Mouse (Mus musculus): Measurements from ENCODE around the gene Adam19. TPM values are rescaled to one million over a fixed set of nuclear protein-coding genes. Genes with fewer than 3 reads are reported as not detected.
"Not testable (repeated sequence)": the region's sequence is repeated elsewhere in the genome, so short reads cannot be mapped to it uniquely, and the experiment has no call there.

The Adam19 gene
- total RNA-seq (2021) (1 to 10 TPM; 2.6 to 6.7 TPM), polyA plus RNA-seq (2012; rRNA removed) (2.9 and 3.8 TPM in 2 replicates)
- long read RNA-seq, result 0 reads

DNA sequence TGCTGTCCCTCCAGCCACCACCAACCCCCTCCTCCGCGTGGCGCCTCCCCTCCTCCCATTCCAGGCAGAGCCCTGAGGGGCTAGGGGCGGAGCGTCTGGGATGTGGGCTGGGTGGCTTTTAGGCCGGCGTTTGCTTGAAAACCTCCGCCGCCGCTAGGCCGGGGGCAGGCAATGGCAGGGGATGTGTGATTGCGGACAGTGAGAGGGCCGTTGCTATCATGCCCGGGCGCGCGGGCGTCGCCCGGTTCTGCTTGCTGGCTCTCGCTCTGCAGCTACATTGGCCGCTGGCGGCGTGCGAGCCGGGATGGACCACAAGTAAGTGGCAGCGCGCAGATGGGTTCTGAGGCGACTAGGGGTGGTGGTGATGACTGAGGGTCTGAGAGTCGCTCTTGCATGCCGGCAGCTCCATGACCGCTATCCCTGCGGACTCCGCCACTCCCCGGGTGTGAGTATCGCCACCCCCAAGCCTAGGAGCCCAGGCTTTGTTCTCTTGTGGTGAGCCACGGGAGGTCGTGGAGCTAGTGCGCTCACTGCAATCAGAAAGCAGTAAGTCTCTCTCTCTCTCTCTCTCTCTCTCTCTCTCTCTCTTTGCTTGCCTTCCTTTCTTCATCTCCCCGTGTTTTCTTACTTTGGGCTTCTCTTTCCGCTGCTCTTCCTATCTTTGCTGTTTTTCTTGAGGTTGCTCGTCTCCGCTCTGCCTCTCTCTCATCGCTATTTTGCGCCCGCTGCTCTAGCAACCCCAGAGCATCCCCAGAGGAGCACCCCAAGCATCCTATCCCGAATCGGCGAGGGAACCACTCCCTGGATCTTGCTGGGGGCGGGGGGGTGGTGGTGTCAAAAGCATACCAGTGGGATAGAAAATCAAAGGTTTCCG, at the start of gene Adam19:
Gene Adam19, plus strand, starts transcription at position 97 of the 874 bp plus-strand sequence.
- DNase-seq, result peak; percentile 66

DNA sequence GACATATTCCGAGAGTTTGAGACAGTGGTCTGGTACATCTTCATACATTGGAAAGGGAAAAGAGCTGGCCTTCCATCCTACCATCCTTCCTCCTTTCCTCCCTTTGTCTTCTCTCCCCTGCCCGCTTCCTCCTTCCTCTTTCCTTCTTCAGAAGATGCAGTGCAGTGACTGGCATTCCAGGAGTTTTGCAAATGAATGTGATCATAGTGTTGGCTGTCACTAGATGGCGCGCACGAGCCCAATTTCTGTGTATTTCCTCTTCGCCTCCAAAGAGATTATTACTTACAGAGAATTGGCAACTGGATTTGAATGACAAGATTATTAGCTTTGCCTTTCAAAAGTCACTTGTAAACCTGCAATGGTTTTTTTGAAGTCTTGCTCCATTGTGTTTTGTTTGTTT, 39.7 kb upstream of the Adam19 start:
- DNase-seq, result peak; percentile 40

DNA sequence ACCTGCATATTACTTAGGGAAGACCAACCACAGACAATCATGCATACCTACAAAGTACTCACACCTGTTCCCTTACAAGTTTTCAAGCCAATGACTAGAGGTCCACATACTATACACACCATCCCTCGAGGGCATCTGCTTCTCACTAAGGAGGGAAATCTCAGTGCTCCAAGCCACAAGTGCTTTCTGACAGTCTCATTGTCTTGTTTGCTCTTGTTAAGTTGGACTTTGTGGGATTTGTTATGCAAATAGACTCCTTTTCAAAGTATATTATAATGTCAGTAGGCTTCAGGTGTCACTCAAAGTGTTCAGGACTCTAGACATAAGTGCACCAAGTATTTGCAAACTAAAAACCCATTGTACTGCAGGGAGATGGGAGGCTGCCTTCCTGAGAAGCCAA, 35.5 kb upstream of the Adam19 start:
- DNase-seq, result no peak

DNA sequence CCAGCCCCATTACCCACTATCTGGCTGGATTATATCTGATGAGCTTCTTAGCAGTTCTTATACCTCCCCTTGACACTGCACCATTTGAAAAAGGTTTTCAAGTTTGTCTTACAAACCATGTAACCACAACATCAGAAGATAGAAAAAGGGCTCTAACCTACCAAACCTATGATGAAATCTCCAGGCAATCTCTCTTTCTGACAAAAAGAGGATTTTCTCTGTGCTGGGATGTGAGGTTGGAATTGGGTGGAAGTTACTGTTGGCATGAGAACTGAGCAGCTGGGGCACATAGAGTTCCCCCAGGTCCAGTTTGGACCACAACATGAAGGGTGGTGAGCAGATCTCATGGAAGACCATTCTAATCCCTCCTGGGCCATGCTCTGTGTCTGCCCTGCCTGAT, 33.9 kb upstream of the Adam19 start:
- DNase-seq, result no peak

DNA sequence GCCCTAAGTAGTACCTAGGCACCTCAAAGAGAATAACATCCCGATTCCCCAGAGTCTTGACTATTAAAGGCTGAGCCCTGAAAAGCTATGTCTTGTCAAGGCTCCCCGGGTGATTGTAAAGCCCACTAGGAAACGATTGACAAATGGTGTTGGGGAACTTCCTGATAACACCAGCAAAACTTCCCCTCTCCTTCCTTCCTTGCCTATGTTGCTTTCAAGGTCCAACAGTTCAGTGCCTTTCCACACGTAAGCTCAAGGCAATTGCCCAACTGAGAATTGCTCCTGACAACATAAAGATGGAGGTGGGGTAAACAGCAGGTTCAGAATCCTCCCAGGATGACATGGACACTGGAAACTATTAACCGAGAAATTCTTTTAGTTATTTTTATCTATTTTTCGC, 32.8 kb upstream of the Adam19 start:
- DNase-seq, result no peak

DNA sequence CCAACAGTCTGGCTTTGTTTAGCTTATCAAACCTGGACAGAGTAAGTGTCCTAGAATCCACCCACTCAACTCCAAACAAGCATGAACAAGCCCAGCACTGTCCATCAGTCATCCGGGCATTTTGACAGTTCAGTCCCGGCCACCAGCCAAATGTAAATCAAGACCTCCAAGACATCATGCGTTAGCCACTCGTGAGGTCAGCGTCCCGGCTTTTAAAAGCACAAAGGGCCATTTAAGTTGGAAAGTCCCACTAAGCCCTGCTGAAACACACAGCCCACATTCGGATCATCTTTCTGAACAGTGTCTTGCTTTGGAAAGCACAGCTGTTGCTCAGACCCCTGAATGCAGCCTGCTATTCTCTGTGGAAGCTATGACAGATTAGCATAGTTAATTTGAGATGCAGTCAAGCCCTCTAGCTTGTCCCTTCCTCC, 29.8 kb upstream of the Adam19 start:
- DNase-seq, result peak; percentile 16

DNA sequence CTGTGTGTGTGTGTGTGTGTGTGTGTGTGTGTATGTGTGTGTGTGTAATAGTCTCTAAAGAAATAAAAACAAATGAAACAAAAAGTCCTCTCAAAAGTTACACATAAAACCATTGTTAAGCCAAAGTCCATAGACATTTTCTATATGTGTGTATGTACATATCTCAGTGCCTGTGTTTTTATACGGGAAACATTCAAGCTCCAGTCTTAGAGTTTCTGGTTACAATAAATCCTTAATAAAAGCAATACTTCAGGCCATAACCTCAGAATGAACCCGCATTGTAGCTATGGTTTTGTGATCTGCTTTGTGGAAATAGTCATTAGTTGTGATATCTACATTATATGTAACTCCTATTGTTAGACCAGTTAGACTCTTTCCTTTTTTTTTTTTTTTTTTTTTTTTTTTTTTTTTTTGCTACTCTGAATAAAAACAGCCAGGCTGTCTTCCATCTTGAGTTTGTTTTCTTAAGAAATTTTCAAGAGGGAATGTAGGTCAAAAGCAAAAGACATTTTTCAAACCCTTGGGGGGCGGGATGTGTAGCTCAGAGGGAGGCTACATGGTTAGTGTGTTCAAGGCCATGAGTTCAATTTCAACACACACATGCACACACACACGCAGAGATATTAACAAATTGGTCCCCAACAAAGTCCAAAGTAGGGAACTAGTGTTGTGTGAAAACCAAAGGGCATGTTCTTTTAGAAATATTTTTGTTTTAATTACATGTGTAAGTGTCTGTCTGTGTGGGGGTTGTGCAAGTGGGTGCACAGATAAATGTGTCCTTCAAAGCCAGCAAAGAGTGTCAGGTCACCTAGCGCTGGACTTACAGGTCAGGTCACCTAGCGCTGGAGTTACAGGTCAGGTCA, 27.6 kb upstream of the Adam19 start:
- no peak for DNase-seq

DNA sequence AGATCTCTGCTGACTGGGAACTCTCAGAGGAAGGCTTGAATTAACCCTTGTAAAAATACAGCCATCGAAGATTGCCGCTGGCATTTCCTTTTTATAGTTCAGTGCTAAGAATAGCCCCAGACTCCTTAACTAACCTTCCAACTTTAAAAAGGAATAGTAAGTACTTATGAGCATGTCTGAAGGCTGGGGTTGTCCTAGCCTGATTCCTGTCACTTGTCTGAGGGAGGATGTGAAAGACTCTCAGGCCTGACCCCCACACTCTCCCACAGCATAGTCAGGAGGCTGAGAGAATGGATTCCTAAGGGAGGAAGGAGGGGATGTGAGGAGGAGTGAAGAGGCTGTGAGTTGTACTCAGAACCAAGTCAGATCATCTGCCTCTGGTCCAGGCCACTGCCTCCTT, 26.3 kb upstream of the Adam19 start:
- no peak for DNase-seq

DNA sequence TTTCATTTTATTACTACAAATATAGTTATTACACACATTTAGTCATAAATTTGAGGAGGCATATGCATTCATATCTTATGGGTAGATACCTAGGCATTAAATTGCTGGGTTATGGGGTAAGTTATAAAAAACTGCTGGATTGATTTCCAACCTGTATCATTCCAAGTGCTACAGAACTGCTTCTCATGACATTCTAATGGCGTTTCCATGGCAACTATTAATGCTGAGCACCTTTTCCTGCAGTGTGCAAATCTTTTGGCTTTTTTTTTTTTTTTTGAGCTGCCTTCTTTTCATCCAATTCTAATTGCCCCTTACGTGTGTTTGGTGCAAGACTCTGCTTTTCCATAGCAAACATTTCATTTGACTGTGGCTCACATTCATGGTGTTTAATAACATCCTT, 25.8 kb upstream of the Adam19 start:
- DNase-seq, result no peak

DNA sequence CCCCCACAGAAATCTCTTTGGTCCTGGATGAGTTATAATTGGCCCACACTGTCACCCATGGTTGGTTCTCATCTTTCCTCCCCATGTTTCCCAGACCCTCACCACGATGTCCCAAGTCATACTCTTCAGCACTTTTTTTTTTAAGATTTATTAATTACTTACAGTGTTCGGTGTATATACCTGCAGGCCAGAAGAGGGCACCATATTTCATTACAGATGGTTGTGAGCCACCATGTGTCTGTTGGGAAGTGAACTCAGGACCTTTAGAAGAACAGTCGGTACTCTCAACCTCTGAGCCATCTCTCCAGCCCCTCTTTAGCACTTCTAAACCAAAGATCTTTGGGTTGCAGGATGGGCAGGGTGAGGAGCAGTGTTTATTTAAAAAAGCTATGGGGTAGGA, 24.3 kb upstream of the Adam19 start:
- no peak for DNase-seq

DNA sequence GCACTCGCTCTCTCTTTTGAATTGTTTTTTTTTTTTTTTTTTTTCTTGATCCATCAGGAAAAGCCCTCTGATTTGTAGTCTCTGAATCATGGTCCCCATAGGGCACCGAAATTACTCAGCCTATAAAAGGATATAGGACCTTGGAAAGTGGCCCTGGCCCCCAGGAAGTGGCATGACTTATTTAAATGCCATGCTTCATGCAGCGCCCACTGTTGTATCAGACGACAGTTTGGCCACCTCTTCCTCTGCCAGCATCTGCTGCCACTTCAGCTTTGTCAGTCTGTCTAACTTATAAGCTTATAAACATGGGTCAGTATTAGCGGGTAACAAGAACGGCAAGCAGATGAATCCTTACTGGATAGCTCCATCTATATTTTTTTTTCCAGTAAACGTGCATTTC, 22.8 kb upstream of the Adam19 start:
- DNase-seq, result peak; percentile 78

DNA sequence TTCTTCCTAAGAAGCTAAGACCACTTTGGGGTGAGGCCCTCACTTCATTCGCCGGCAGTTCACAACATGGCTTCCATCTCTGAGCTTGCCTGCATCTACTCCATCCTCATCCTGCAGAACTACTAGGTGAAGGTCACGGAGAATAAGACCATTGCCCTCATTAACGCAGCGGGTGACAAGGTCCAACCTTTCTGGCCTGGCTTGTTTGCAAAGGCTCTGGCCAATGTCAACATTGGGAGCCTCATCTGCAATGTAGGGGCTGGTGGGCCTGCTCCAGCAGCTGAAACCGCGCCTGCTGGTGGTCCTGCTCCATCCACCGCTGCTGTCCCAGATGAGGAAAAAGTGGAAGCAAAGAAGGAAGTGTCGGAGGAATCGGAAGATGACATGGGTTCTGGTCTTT, 19.4 kb upstream of the Adam19 start:
- no peak for DNase-seq

DNA sequence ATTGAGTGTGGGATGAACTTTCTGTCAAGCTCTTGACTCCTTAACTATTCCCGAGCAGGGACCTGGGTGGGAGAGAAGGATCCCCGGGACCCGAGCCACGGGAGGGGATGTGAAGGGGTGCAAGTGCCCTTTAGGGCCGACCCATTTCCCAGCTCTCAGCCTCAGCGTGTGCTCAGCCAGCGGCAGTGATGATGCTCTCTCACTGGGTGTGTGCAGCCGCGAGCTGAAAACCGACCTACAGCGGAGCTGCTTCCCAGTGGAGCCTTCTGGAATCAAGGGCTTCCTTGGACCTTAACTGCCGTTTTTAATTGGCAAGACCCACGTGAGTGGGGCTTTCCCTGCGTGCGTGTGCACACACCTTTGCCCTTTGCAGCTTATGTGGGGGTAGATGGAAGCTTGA, 16.9 kb upstream of the Adam19 start:
- no peak for DNase-seq

DNA sequence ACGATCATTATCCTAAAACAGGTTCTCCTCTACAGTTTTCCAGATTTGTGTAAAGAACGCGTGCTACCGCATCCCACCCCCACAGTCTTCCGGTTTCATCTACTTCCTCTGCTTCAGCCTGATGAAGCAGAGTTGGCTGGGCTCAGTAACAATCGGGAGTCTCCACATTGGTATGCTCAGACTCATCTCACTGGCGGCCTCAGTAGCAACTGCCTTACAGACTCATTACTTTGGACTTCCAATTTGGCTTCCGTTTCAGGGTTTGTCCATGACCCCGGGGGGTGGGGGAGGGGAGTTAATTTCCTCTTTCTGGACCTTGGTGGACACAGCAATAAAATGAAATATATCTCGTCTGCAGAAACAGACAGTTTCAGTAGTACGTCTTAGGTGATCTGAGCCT, 16.5 kb upstream of the Adam19 start:
- peak; percentile 74 for DNase-seq

DNA sequence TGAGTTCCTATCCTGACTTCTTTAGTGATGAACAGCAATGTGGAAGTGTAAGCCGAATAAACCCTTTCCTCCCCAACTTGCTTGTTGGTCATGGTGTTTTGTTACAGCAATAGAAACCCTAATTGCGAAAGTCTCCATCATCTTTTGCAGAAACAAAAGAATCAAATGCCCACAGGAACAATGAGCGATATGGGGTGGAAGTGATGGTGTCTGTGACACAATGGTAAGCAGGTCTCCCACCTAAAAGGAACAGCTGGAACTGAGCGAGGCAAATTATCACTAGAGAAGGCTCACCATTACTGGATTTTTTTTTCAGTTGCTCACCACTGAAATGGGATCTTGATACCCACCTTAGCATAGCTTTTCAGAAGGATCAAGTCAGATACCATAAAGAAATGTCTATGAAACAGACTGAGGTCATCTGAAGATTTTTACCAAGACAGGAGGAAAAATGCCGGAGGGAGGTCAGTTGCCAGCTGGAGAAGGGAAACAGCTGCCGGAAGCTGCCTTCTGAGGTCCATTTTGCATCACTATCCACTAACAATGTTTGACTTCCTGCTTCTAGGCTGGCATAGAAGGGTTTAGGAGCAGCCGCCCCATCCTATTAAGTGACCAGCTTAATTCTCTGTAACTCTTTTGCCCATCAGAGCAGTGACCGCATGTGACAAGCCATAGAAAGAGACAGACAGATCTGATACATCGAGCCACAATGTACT, 14.8 kb upstream of the Adam19 start:
- DNase-seq, result no peak

DNA sequence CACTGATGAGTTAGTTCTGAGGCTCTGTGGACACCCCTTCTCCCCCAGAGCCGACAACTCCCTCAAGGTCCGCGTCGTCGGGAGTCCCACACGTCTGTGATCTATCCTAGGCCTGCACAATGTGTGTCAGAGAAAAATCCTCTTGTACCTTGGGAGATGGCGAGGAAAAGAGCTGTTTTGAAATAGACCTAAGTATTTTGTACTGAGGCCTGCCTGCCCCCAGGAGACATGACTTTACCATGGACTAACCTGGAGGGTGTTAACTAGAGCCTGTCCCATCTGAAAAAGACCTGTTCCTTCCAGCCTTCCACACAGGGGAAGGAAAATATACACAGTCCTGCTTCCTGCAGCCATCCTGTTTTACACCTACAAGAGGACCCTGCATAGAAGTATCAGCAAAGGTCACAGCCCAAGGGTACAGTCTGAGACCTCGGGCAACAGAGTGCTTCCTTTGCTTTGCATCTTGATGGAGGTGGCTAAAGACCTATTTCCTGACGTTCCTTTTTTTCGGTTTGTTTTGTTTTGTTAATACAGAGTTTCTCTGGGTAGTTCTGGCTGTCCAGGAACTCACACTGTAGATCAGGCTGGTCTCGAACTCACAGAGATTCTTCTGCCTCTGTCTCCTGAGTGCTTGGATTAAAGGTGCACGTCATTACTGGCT, 14.1 kb upstream of the Adam19 start:
- no peak for DNase-seq

DNA sequence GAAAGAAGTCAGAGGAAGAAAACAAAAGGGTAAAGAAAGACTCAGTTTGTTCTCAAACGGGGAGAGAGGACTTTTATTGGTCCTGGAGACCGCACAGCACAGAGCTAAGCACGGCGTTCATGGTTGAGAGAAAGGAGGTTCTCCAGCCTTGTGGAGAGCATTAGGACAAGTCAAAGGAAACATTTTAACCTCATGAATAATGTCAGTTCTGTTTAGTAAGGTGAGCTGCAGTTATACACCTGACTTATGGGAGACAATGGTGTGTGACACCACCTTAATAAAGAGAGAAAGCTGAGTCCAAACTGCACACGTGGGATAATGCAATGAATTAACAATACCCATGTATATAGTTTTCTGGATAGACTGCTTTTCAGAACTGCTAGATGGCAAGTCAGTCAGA, 11.0 kb upstream of the Adam19 start:
- no peak for DNase-seq

DNA sequence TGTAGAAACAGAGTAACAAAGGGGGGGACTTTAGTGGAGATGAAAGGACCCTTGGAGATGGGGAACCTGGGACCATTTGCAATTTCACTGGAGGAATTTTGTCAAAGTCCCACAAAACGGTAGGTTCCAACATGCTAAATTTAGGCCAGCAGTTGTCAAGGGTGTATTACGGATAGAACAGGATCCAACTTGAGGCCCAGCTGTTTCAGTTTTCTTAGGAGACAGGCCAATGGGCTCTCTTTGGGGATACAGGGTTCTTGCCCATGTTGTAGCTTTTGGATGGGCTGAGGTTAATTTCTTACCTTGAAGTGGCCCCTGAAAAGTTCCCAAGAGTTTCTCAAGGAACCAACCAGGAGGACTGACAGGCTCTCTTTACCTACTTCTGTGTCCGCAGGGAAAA, 8.5 kb upstream of the Adam19 start:
- no peak for DNase-seq

DNA sequence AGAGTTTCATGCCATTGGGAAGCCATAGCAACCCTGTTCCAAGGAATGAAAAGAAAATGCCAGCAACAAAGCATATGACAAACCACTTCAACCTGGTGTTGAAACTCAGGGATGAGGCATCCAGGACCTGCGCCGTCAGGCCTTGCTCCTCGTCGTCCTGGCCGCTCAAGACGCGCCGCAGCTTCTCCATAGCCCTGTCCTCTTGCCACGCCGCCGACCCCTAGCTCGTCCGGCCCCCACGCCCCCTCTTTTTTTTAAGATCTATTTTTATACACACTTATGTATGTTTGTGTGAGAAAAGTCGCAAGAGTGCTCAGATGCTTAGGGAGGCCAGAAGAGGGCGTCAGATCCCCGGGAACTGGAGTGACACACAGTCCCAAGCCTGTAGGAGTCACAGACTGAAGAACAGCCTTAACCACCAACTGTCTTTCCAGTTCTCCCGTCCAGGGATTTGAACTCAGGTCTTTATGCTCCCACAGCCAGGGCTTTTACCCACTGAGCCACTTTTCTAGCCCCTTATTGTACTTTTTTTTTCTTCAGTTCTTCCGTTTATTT, 3.6 kb upstream of the Adam19 start, which contains the start of gene Gm12166:
Gene Gm12166, minus strand, starts transcription at position 217 of the 555 bp plus-strand sequence.
- peak; percentile 68 for DNase-seq

DNA sequence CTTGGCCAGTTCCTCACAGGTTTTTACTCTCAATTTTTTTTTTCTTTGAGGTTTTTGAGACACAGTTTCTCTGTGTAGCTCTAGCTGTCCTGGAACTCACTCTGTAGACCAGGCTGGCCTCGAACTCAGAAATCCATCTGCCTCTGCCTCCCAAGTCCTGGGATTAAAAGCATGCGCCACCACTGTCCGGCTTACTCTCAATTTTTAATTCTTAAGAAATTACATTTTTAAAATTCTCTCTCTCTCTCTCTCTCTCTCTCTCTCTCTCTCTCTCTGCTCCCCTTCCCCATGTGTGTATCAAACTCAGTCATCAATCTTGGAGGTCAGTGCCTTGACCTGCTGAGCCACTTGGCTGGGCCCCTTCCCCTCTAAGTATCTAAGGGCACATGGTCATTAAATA, 2.3 kb upstream of the Adam19 start:
- not testable (repeated sequence) for DNase-seq

DNA sequence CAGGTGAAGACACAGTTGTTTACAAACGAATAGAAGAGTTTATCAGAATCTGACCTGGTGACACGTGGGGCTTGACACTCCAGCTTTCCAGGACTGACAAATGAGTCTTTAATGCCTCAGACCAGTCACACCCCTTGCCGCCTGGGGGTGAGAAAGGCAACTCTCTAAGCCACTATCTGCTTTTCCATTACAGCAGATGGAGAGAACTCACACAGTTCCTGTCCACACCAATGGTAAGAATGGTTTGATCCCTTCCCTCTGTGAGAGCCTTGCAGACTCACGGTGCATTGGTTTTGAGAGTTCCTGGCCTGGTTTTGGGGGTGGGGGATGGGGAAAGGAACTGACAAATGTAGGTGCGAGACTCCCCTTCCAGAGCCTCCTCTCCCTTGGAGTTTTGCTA, 1.5 kb upstream of the Adam19 start:
- no peak for DNase-seq
